Mouse (Mus musculus) spleen, postnatal 14 days (tissue): ENCODE results near the gene Hint3.
"Not testable (repeated sequence)": the region's sequence is repeated elsewhere in the genome, so short reads cannot be mapped to it uniquely, and the experiment has no call there.

Source experiments
- DNase-seq, 2 experiments: peaks; one replicate each; pipeline ENCODE4 v3.0.0; 2021 to 2022; ENCODE audit warnings: low spot score in 2 of 2

Gene Hint3

GRCm38 (mm10) chr10:30629513-30629912 is at the start of gene Hint3:
Gene Hint3, minus strand, starts transcription at chr10:30629632.
- DNase-seq: no peak

- DNase-seq: no peak
Measured at GRCm38 (mm10) chr10:30678051-30678450, 48.6 kb upstream of the Hint3 start.

- no peak for DNase-seq
Measured at GRCm38 (mm10) chr10:30674825-30675224, 45.4 kb upstream of the Hint3 start.

GRCm38 (mm10) chr10:30666580-30666979 is 37.1 kb upstream of the Hint3 start:
- DNase-seq: no peak

- no peak for DNase-seq
Measured at GRCm38 (mm10) chr10:30660564-30661328, 31.3 kb upstream of the Hint3 start.

- no peak for DNase-seq
Measured at GRCm38 (mm10) chr10:30655655-30656054, 26.2 kb upstream of the Hint3 start.

- DNase-seq: no peak
Measured at GRCm38 (mm10) chr10:30647681-30648080, 18.2 kb upstream of the Hint3 start.

GRCm38 (mm10) chr10:30638216-30638615 is 8.8 kb upstream of the Hint3 start:
- no peak for DNase-seq

- not testable (repeated sequence) for DNase-seq
Measured at GRCm38 (mm10) chr10:30636474-30637154, 7.2 kb upstream of the Hint3 start.

GRCm38 (mm10) chr10:30632718-30633117 is 3.3 kb upstream of the Hint3 start:
- DNase-seq: no peak

- DNase-seq: no peak
Measured at GRCm38 (mm10) chr10:30629977-30630376, 545 bp upstream of the Hint3 start.

GRCm38 (mm10) chr10:30628444-30628843 is 988 bp downstream of the Hint3 start:
- DNase-seq: not testable (repeated sequence)

GRCm38 (mm10) chr10:30627548-30627947 is 1.9 kb downstream of the Hint3 start:
- no peak for DNase-seq

GRCm38 (mm10) chr10:30624161-30625019 is 5.0 kb downstream of the Hint3 start:
- no peak for DNase-seq

- DNase-seq: no peak
Measured at GRCm38 (mm10) chr10:30622928-30623327, 6.5 kb downstream of the Hint3 start.

GRCm38 (mm10) chr10:30618918-30619210 is 10.6 kb downstream of the Hint3 start:
- no peak for DNase-seq

GRCm38 (mm10) chr10:30618091-30618917 is 11.1 kb downstream of the Hint3 start:
- peak; percentile 96 to 97 for DNase-seq

- DNase-seq: no peak
Measured at GRCm38 (mm10) chr10:30613039-30613438, 16.4 kb downstream of the Hint3 start.

GRCm38 (mm10) chr10:30609614-30610013 is 19.8 kb downstream of the Hint3 start:
- DNase-seq: no peak

GRCm38 (mm10) chr10:30608109-30608508 is 21.3 kb downstream of the Hint3 start:
- no peak for DNase-seq

- peak; percentile 72 to 79 for DNase-seq
Measured at GRCm38 (mm10) chr10:30600542-30600966, 28.9 kb downstream of the Hint3 start, which contains the start of gene Trmt11. Gene Trmt11, minus strand, starts transcription at chr10:30600749.
